Mouse (Mus musculus): ENCODE data around the gene Ndc80. TPM values are rescaled to one million over a fixed set of nuclear protein-coding genes. Genes with fewer than 3 reads are reported as not detected.
"Not testable (repeated sequence)": the region's sequence is repeated elsewhere in the genome, so short reads cannot be mapped to it uniquely, and the experiment has no call there.

Gene Ndc80
- polyA plus RNA-seq, 1 experiment, result 0.20 TPM

- no peak for DNase-seq (ENCODE audit: low read depth)
Measured at GRCm38 (mm10) chr17:71477481-71477880, 49.2 kb downstream of the Ndc80 start.

- DNase-seq (ENCODE audit: low read depth), result no peak
Measured at GRCm38 (mm10) chr17:71476346-71477020, 50.2 kb downstream of the Ndc80 start.

- DNase-seq (ENCODE audit: low read depth), result no peak
Measured at GRCm38 (mm10) chr17:71475705-71476089, 51.0 kb downstream of the Ndc80 start.

GRCm38 (mm10) chr17:71474762-71475704 is 51.6 kb downstream of the Ndc80 start, which contains the start of gene Smchd1:
TSS of gene Smchd1 (minus strand) at chr17:71475343.
- no peak for DNase-seq (ENCODE audit: low read depth)

- DNase-seq (ENCODE audit: low read depth), result no peak
Measured at GRCm38 (mm10) chr17:71474128-71474527, 52.5 kb downstream of the Ndc80 start.

- no peak for DNase-seq (ENCODE audit: low read depth)
Measured at GRCm38 (mm10) chr17:71471261-71471660, 55.4 kb downstream of the Ndc80 start.

- DNase-seq (ENCODE audit: low read depth), result no peak
Measured at GRCm38 (mm10) chr17:71460312-71460711, 66.3 kb downstream of the Ndc80 start.

GRCm38 (mm10) chr17:71459818-71460217 is 66.8 kb downstream of the Ndc80 start, which contains the start of gene Gm4707:
TSS of gene Gm4707 (minus strand) at chr17:71459918.
- DNase-seq (ENCODE audit: low read depth), result no peak

GRCm38 (mm10) chr17:71457361-71457760 is 69.3 kb downstream of the Ndc80 start:
- not testable (repeated sequence) for DNase-seq (ENCODE audit: low read depth)

Other genes with a start within 250 kb of the Ndc80 start
- 9.9 and 10.1 TPM in 2 replicates for gene Emilin2, start 214.9 kb downstream of the Ndc80 start, polyA plus RNA-seq (2012; rRNA removed)
- gene Gm4707, start 66.9 kb downstream of the Ndc80 start, polyA plus RNA-seq (2012; rRNA removed), result 1.0 and 1.1 TPM in 2 replicates
- 9.3 and 10.2 TPM in 2 replicates for gene Smchd1, start 51.5 kb downstream of the Ndc80 start, polyA plus RNA-seq (2012; rRNA removed)
- gene Spdya, start 25.2 kb upstream of the Ndc80 start, polyA plus RNA-seq (2012; rRNA removed), result 0.09 and 0.37 TPM in 2 replicates
- gene Wdr43, start 89.0 kb upstream of the Ndc80 start, polyA plus RNA-seq (2012; rRNA removed), result 6.6 TPM in 2 replicates
- 2.5 and 2.7 TPM in 2 replicates for gene Togaram2, start 146.4 kb upstream of the Ndc80 start, polyA plus RNA-seq (2012; rRNA removed)
- 0.03 TPM in 1 of 2 replicates, not detected in the other for gene Pcare, start 226.0 kb upstream of the Ndc80 start, polyA plus RNA-seq (2012; rRNA removed)
- 2.4 and 4.5 TPM in 2 replicates for gene Clip4, start 241.6 kb upstream of the Ndc80 start, polyA plus RNA-seq (2012; rRNA removed)